Mouse (Mus musculus): ENCODE measurements around the gene Agr2. TPM values are rescaled to one million over a fixed set of nuclear protein-coding genes. Genes with fewer than 3 reads are reported as not detected.

Agr2 gene
- polyA plus RNA-seq, 3 experiments from 2014 or later = not detected

DNA sequence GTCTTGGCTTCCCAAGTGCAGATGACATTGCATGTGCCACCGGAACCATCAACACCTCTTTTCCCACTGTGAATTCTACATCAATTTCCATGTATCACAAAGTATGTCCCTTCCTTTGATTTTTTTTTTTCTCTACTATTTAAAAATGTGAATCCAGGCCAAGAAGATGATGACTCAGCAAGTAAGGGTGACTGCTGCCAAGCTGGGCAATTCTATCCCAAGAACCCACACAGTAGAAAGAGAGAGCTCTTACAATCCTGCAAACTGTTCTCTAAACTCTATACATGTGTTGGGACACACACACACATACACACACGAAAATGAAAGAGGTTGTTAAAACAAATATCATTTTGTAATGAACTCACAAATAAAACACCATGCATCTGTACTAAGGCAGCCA is 34.5 kb downstream of the Agr2 start:
- no peak for ATAC-seq

DNA sequence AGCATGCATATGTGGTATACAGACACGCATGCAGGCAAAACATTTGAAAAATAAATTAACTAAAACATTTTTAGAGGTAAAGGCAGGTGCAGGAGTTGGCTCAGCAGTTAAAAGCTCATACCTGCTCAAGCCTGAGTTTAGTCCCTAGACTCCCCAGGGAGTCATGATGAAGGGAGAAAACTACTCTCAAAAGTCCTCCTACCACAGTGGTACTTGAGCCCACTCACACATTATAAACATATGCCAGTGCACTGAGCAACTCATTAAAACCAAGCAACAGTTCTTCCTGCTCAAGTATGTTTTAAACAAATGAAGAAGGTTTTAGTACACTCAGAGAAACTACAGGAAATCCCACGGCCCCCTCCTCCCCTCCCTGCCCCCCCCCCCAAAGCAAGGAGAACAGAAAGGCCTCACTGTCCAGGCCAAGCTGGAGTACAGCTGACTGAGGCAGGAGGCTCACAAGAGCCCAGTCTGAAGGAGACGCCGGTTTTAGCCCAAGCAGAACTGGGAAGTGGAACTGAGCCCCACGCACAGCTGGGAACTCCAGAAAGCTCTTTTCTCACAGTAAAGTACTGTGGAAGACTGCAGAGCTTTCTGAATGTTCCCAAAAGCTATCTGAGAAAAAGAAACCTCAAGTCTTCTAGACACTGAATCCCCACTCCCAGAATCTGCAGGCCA is 36.4 kb downstream of the Agr2 start:
- no peak for ATAC-seq

DNA sequence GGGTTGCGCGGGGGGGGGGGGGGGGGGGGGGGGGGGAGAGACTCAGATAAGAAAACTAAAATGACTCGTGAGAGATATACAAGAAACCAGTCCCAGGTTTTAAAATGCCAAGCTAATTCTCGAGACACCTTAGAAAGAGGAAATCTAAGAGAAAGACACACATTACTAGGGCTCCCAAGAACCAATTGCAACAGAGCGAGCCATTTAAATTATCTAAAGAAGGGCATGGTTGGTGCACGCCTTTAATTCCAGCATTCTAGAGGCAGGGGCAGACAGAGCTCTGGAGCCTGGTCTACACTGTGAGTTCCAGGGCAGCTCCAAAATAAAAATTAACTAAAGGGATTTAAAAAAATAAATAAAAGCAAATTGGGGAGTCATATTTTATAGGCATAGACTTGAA is 37.0 kb downstream of the Agr2 start:
- no peak for ATAC-seq

DNA sequence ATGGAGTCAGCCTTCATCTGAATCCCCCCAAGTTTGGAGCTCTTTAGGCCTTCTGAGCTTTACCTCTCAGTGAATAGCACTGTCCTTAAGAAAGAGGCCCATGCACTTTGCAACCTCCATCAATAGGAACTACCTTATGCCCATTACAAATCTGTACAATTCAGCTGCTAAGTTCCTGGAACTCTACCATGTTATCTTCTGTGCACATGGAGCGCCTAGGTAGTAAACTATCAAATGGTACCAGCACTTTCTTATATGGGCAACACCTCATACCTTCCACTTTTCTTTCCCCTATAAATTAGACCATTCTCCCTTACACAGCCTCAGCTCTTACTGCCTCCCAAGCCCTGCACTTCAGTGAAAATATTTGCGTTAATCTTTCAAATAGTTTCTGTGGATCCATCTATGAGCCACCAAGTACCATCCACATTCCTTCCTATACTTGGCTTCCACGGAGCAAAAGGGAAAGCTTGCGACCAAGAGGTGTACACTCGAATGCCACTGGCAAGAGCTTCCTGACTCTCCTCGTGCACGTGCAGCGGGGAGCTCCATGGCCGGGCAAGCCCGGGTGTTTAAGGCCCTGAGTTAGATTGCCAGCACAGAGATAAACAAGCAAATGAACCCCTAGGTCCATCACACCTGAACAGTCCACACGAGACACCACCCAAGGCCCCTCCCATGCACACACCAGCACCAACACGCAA is 38.1 kb downstream of the Agr2 start:
- no peak for ATAC-seq

DNA sequence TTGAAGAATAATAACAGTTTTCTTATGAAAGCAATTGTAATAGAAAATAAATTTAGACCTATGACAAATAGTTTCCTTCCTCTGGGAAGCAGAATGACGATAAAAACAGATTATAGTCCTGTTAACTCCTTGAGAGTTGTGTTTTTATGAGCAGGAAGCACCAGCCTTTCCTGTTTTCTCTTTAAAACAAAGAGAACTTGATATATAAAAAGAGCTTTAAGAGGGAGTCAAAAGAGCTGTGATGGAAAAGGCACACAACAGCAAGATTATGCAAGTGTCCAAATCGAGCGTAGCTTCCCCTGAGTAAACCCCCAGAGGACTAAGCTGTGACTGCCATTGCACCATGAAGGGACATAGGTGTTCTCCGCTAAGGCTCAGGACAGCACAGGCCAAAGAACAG is 39.7 kb downstream of the Agr2 start:
- ATAC-seq = no peak

DNA sequence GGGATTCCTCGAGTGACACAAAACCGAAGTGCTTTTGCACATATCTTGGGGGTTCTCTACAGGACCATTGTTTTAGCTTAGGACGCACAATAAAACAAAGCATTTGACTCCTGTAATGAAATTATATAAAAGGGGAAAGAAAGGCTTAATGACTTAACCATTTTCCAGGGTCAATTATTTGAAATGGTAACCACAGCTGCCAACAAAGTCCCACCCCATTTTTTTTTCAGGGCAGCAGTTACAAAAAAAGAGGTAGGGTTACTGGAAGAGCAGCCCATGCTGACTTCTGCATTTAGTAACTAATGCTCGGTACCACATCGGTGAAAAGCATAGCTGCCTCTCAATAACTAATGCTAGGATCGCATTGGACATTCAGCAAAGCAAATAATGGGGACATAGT is 42.8 kb downstream of the Agr2 start:
- no peak for ATAC-seq

DNA sequence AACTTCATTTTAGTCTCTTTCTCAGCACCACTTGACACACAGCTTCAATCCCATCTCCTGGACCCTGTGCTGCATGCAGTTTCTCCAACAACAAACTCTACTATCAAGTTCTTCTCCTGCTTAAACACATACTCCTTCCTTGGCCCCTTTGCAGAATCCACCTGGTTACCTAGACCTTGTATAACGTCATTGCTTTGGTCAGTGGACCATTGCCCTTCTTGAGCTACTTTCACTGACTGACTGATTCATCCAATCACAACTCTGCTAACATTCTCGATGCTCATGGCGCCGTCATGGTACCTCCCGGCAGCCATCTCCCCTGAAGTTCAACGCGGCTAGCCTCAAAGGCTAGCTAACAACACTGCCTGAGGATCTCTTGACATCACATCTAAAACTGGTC is 43.4 kb downstream of the Agr2 start:
- ATAC-seq = no peak

DNA sequence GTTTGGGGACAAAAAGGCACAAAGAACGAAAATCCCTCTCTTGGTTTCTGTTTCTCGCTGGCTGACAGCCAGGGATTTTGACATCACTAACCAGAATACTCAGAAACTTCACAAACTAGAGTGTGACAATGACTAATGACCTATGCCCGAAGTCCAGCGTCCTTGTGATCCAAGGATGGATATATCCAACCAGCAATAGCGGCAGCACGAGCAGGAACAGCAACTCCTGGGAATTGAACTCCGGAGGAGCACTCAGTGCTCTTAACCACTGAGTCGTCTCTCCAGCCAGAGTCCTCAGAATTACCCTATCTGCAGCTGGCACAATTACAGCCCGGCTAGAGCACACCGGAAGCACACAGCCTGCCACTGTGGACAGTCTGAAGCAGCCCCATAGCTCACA is 44.1 kb downstream of the Agr2 start:
- ATAC-seq = peak; percentile 44

DNA sequence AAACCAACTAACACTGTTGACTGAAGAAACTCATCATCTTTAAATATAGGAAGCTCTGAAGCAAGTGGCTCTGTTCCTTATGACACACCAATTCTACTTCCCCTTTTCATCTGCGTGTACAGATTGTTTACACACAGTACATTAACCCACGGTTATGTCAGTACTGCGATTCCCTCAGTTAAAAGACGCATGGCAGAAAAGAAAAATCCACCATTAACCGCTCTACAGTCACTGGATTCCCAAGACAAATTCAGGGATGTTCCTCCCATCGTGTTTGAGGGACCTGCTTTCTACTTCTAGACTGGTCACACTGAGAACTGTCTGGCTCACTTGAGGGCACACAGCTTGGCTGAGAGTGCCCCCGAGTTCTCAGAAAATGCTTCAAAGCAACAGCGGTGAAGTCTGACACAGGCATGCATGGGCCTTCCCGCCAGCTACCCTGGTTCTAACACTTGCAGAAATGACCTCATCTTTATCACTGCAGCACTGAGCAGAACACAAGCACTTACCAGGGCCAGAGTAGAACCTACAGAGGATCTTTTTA is 46.9 kb downstream of the Agr2 start:
- ATAC-seq = peak; percentile 10

DNA sequence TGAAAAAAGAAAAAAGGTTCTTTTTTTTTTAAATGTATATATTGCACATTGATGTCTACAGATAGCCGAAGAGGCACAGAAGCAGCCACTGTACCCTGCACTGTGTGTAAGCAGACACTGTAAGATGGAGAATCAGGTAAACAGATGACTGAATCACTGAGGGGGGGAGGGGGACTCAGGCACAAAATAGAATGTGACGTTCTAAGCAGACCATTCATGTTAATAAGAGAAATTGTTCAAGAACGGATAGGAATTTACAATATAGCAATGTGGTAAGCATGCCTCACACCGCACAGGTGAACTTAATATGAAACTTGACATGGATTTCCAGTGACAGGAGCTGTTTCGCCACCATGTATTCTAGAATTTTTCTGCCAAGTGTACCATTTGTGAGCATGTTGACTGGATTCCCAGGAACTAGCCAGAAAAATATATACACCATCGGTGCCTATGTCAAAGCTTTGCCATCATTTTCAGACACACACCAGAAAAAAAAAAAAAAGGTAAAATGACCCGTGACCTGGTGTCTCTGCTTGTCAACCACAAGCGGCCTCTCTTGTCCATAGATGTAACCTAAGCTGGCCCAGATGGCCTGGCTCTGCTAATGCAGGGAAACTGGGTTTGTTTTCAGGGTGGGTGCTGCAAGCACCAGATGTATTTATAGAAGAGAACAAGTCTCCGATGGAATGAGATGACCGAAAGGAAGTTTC is 48.0 kb downstream of the Agr2 start:
- ATAC-seq = no peak

DNA sequence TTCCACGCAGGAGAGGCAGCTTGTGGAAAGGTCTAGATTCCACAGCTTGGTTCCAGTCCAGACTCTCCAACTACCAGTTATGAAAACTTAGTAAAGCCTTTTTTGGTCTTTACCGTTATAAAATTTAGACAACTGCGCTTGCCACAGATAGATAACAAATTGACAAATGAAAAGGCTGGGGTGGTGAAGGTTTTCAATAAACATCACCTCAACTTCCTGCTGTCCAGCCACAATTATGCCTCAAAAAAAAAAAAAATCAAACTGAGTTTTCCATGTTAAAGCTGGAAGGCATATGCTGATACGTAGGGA is 48.5 kb downstream of the Agr2 start:
- ATAC-seq = no peak

DNA sequence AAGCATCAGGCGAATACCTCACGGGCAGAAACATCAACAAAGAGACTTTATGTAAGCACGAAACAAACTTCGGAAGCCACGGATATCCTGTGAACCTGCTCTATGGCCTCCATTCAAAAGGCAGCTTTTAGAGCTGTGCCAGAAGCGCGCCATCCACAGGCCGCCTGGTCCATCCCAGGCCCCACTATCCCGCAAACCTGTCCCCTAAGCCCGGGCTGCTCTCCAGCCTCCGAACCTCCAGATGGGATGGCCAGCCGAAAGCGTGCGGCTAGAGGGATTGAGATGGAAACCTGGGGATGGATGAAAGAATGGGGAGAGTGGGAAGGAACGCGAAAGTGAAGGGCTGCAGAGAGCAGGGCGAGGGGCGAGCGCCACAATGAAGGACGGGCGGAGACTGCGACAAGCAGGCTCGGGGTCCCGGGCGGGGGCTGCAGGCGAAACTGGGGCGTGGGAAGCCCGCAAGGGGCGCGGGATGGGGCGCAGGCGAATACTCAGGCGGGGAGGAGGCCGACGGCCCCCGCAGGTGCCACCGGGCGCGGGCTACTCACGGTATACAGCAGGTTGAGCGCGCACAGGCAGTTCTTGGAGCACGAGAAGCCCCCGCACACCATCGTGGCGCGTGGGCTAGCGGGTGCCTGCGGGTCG is 49.1 kb downstream of the Agr2 start:
- ATAC-seq = peak; percentile 34

DNA sequence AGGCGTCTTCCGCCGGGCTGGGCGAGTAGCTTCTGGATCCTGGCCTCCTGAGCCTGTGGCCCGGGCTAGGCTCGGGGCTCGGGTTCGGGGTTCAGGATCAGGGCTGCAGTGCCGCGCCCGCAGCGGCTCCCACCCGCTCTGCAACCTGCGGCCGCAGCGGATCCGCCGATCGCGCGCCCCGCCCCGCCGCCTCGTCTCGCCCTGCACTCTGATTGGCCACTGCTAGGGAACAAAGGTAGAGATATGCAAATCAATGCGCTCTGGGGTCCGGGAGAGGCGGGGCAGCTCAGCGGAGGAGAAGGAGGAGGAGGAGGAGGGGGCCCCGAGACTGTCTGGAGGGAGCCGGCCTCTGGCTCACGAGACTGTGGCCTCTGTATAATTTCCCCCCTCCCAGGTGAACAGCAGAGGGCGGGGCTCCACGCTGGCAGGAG is 49.7 kb downstream of the Agr2 start, which contains the start of gene Tspan13:
TSS of gene Tspan13 (minus strand) at position 153 of the 431 bp plus-strand sequence.
- ATAC-seq = peak; percentile 83

DNA sequence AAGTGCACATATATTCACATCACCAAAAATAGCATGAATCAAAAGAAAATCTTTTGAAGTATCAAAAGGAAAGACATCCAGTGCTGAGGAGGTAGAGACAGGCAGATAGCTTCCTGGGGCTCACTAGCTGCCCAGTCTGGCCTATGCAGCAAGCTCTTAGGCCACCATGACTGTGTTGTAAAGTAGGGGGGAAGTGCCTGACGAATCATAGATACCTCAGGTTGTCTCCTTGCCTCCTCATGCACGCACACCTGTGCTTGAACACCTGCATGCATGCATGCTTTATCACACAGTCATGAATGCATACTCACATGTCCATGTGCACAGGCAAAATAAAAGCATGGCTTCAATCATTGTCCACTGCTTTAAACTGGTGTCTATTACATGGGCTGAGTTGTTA is 52.0 kb downstream of the Agr2 start:
- ATAC-seq = no peak

DNA sequence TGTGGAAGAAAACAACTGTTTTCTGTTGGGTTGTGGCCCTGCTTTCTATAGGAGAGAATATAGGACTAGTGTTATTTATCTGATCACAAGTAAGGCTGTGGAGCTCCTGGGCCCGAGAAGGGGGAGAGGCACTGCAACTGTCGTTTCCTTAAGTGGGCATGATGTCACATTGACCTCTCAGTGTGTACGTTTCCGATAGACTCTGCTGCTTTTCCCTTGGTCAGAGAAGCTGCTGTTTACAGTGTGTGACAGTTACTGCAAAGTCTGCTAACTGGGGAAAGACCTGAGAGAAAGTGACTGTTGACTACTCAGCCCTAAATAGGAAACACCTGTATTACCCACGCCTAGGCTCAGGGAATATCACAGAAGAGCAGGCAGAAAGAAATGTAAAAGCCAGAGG is 53.5 kb downstream of the Agr2 start:
- ATAC-seq = no peak

DNA sequence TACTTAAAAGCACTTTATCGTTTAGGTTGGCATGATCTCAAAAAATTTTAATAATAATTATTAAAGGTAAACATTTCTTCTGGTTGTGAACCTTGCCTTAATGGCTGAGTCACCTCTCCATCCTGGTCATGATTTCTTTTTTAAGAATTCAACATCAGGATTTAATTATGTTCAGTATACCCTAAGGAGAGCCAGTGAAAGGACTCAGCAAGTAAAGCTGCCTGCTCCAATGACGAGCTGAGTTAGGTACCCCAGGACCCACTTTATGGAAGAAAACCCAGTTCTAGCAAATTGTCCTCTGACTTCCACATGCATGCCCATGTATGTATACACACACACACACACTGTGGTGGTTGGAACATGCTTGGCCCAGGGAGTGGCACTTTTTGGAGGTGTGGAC is 54.9 kb downstream of the Agr2 start:
- no peak for ATAC-seq

DNA sequence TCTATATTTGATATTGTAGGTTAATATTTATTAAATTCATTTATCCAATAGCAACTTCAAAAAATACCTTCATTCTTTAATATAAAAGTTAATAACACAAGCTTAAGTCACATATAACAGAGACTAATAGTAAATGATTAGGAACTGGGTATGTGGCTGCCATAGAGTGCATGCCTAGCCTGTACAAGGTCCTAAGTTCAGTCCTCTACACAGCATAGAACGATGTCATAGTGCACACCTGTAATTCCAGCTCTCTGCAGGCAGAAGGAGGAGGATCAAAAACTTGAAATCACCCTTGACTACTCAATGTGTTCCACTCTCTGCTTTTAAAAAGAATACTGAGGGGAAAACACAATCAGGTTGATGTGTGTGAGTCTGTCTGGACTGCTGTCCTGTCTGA is 57.6 kb downstream of the Agr2 start:
- no peak for ATAC-seq

Other genes with a start within 250 kb of the Agr2 start
- gene Agr3, start 67.3 kb upstream of the Agr2 start, polyA plus RNA-seq (2017; shearing (Covaris generic)) = not detected
- 100 to 1,000 TPM; 217 to 248 (median 230) TPM for gene Tspan13, start 49.6 kb downstream of the Agr2 start, polyA plus RNA-seq (2017; shearing (Covaris generic))
- gene Ankmy2, start 164.2 kb downstream of the Agr2 start, polyA plus RNA-seq (2017; shearing (Covaris generic)) = 10 to 100 TPM; 37.6 to 51.3 (median 47.3) TPM
- gene Bzw2, start 165.2 kb downstream of the Agr2 start, polyA plus RNA-seq (2017; shearing (Covaris generic)) = 100 to 1,000 TPM; 133 to 204 (median 162) TPM

Data from inflammation-experienced regulatory T-cells, adult 6 months (primary cell).